8 mouse cellular contexts compared by ENCODE assay signal in genomic region chrX:162736140-162736659, GRCm38 (mm10). TPM values are rescaled to one million over a fixed set of nuclear protein-coding genes. Genes with fewer than 3 reads are reported as not detected.
A peak's percentile ranks its signal among the peaks of the same experiment; 100 is the strongest.
DNase-seq lines count a peak whose midpoint lies in the region; ATAC-seq and TF ChIP-seq lines count a peak whose summit lies in the region.

No protein-coding gene starts in this region.

- no peak for TF ChIP-seq CTCF in heart, adult 2 months (IDR thresholded peaks at IDR 0.05)
- TF ChIP-seq CTCF in hindbrain, postnatal 0 days (IDR thresholded peaks at IDR 0.05; ENCODE audit: low read depth), result no peak

- H3K4me1 ChIP-seq in heart, adult 2 months (ENCODE audit: control insufficient read depth, insufficient read depth, low read length), result no peaks in the 10 kb centered on the region; the same call in 1 of the 2 replicates
- H3K4me1 ChIP-seq in forebrain, embryonic 11.5 days (replicated peaks; ENCODE audit: control insufficient read depth, insufficient read depth, low read length), result no peaks in the 10 kb centered on the region
- H3K4me1 ChIP-seq in hindbrain, postnatal 0 days (ENCODE audit: insufficient read depth, low read length), result no peaks in the 10 kb centered on the region
- H3K4me1 ChIP-seq in liver, embryonic 15.5 days (replicated peaks), result peaks cover 9% of the 10 kb centered on the region

- no peak for TF ChIP-seq EP300 in heart, adult 2 months (IDR thresholded peaks at IDR 0.05; ENCODE audit: insufficient read depth, low read depth, low read length)

- no peaks in the 10 kb centered on the region for H3K9me3 ChIP-seq in forebrain, embryonic 11.5 days (ENCODE audit: control insufficient read depth, low read length)
- H3K9me3 ChIP-seq in hindbrain, postnatal 0 days (ENCODE audit: low read length), result no peaks in the 10 kb centered on the region
- no peaks in the 10 kb centered on the region for H3K9me3 ChIP-seq in liver, embryonic 15.5 days (replicated peaks)

- peak overlapping the region; percentile 86; the same call in 1 of the 2 replicates for H3K27ac ChIP-seq in heart, adult 2 months
- no peak overlapping the region for H3K27ac ChIP-seq in forebrain, embryonic 11.5 days (ENCODE audit: low read depth, low read length)
- peak overlapping the region; percentile 88 for H3K27ac ChIP-seq in hindbrain, postnatal 0 days
- H3K27ac ChIP-seq in liver, embryonic 15.5 days (replicated peaks), result peak overlapping the region; percentile 90

- H3K79me2 ChIP-seq in heart, adult 2 months (replicated peaks; ENCODE audit: control insufficient read depth, insufficient read depth, low read length), result no peaks in the 10 kb centered on the region
- H3K79me2 ChIP-seq in myocyte (ENCODE audit: control insufficient read depth, insufficient read depth), result no peaks in the 10 kb centered on the region

- H3K36me3 ChIP-seq in heart, adult 2 months (ENCODE audit: control insufficient read depth, insufficient read depth, low read length), result no peaks in the 10 kb centered on the region
- H3K36me3 ChIP-seq in forebrain, embryonic 11.5 days (ENCODE audit: control insufficient read depth, insufficient read depth, low read length), result no peaks in the 10 kb centered on the region
- no peaks in the 10 kb centered on the region for H3K36me3 ChIP-seq in hindbrain, postnatal 0 days (ENCODE audit: insufficient read depth, low read length)
- no peaks in the 10 kb centered on the region for H3K36me3 ChIP-seq in liver, embryonic 15.5 days (replicated peaks)
- no peaks in the 10 kb centered on the region for H3K36me3 ChIP-seq in myocyte (ENCODE audit: control insufficient read depth, insufficient read depth)

- intact Hi-C loops in heart, adult 2 months (cut with DNase I), result no loop called here
- intact Hi-C loops in gastrocnemius, postnatal 36 days (cut with DNase I), result no loop called here

- TF ChIP-seq POLR2A in heart, adult 2 months (IDR thresholded peaks at IDR 0.05; ENCODE audit: insufficient read depth, low read depth, low read length), result no peak
- no peak for TF ChIP-seq POLR2A in myocyte (IDR thresholded peaks at IDR 0.05; ENCODE audit: insufficient read length, low read depth)

- no peak overlapping the region for H3K9ac ChIP-seq in heart, adult 2 months (ENCODE audit: low read depth, low read length)
- H3K9ac ChIP-seq in forebrain, embryonic 11.5 days (ENCODE audit: low read length), result peak overlapping the region; percentile 47
- H3K9ac ChIP-seq in hindbrain, postnatal 0 days (replicated peaks; ENCODE audit: low read length), result peak overlapping the region; percentile 44; the same call in 1 of the 2 replicates
- peak overlapping the region; percentile 58 for H3K9ac ChIP-seq in liver, embryonic 15.5 days

- DNase-seq in heart, adult 2 months, result peak; percentile 10 to 33
- no peak for DNase-seq in heart, adult 9 months (ENCODE audit: low spot score in 2 of 2)
- peak; percentile 16 for DNase-seq in cerebellum, adult 11 months
- DNase-seq in forebrain, embryonic 11.5 days (ENCODE audit: low spot score), result no peak
- peak; percentile 33 for DNase-seq in hindbrain, postnatal 0 days (ENCODE audit: low spot score)
- no peak for DNase-seq in gastrocnemius, postnatal 36 days

- peak overlapping the region; percentile 49 for H3K4me3 ChIP-seq in heart, adult 2 months
- no peak overlapping the region for H3K4me3 ChIP-seq in forebrain, embryonic 11.5 days (ENCODE audit: low read depth, low read length)
- peak overlapping the region; percentile 34; the same call in 1 of the 2 replicates for H3K4me3 ChIP-seq in hindbrain, postnatal 0 days (ENCODE audit: low read length)
- H3K4me3 ChIP-seq in liver, embryonic 15.5 days (replicated peaks), result peak overlapping the region; percentile 61
- H3K4me3 ChIP-seq in myocyte, result peak overlapping the region; percentile 26

- no peaks in the 10 kb centered on the region for H3K27me3 ChIP-seq in heart, adult 2 months (ENCODE audit: control insufficient read depth, insufficient read depth, low read length)
- no peaks in the 10 kb centered on the region for H3K27me3 ChIP-seq in forebrain, embryonic 11.5 days (ENCODE audit: control insufficient read depth, insufficient read depth, low read length)
- no peaks in the 10 kb centered on the region for H3K27me3 ChIP-seq in hindbrain, postnatal 0 days (ENCODE audit: insufficient read depth, low read length)
- H3K27me3 ChIP-seq in liver, embryonic 15.5 days, result no peaks in the 10 kb centered on the region
- no peaks in the 10 kb centered on the region for H3K27me3 ChIP-seq in myocyte (ENCODE audit: control insufficient read depth, insufficient read depth, insufficient read length)

- no peak overlapping the region; the same call in 1 of the 2 replicates for H3K4me2 ChIP-seq in forebrain, embryonic 11.5 days (ENCODE audit: low read depth, low read length, severe bottlenecking)
- peak overlapping the region; percentile 54 for H3K4me2 ChIP-seq in hindbrain, postnatal 0 days (ENCODE audit: low read depth, low read length)
- peak overlapping the region; percentile 72 for H3K4me2 ChIP-seq in liver, embryonic 15.5 days
- peak overlapping the region; percentile 86 for H3K4me2 ChIP-seq in myocyte (ENCODE audit: low read depth)

- 38% methylated on average over 9 of the region's 9 CpGs for WGBS in heart, adult 2 months
- 41% methylated on average over 9 of the region's 9 CpGs for WGBS in forebrain, embryonic 11.5 days
- WGBS in hindbrain, postnatal 0 days, result 54% methylated on average over 9 of the region's 9 CpGs
- 28% methylated on average over 9 of the region's 9 CpGs for WGBS in liver, embryonic 15.5 days (ENCODE audit: insufficient replicate concordance)

- ATAC-seq in forebrain, embryonic 11.5 days (replicated peaks; ENCODE audit: low FRiP score), result peak; percentile 47
- ATAC-seq in hindbrain, postnatal 0 days, result peak; percentile 72
- ATAC-seq in liver, embryonic 15.5 days (ENCODE audit: insufficient read depth), result peak; percentile 86

- H3ac ChIP-seq in myocyte (ENCODE audit: control insufficient read depth, insufficient read length), result no peak overlapping the region

TF ChIP-seq in myocyte, 11 proteins besides CTCF, POLR2A, EP300 and RAD21:
- TF ChIP-seq REST (IDR thresholded peaks at IDR 0.05; ENCODE audit: insufficient read depth, insufficient read length) (no peak), E2F4 (IDR thresholded peaks at IDR 0.05; ENCODE audit: insufficient read depth) (no peak), CEBPB (IDR thresholded peaks at IDR 0.05; ENCODE audit: insufficient read depth, poor library complexity, severe bottlenecking) (no peak), MYOG (IDR thresholded peaks at IDR 0.05; ENCODE audit: control insufficient read depth in 1 of 3, insufficient read depth in 1 of 3, insufficient read length in 2 of 3, low read depth in 2 of 3) (peak in 1 of 3 experiments; percentile 4)

RNA-seq across cellular contexts. Expression of gene Rbbp7, which starts 24.0 kb away (rescaled TPM):
- total RNA-seq in heart, adult 2 months (2021), result 100 to 1,000 TPM; 134 to 153 TPM
- 80.6 and 153 TPM in 2 replicates for polyA plus RNA-seq in heart, adult 2 months (2012; rRNA removed)
- polyA plus RNA-seq in forebrain, embryonic 11.5 days (2014; fragmentation: Nextera tagmentation; extraction: Ambion mirVana), result 366 and 367 TPM in 2 replicates
- total RNA-seq in hindbrain, postnatal 0 days (2014; rRNA removed), result 97.1 and 112 TPM in 2 replicates
- polyA plus RNA-seq in hindbrain, postnatal 0 days (2015; fragmentation: Nextera tagmentation; extraction: Ambion mirVana), result 254 TPM in 2 replicates
- 250 and 289 TPM in 2 replicates for polyA plus RNA-seq in liver, embryonic 15.5 days (2015; fragmentation: Nextera tagmentation; extraction: Ambion mirVana)
- polyA plus RNA-seq in myocyte (2012; fragmentation: generic; extraction: Trizol), result 98.8 TPM
- total RNA-seq in gastrocnemius, postnatal 36 days (2021), result 10 to 100 TPM; 73.8 to 88.7 TPM

Comparison
In these comparisons a context has a peak if more than half of its experiments do, and no peak if none do; other contexts are left out.
1. DNase-seq: peak in heart, adult 2 months (2 of 2), cerebellum, adult 11 months (single experiment) and hindbrain, postnatal 0 days (single experiment); none in heart, adult 9 months (0 of 2), forebrain, embryonic 11.5 days (single experiment) and gastrocnemius, postnatal 36 days (0 of 2).
2. Peak in every context shown above with its lines, with median percentiles within 50 percentile points of each other: ATAC-seq.